Mouse (Mus musculus) ES-CJ7 (cell line): ENCODE data around the gene Adad1.

Experiments used
- DNase-seq: peaks from one replicate; pipeline ENCODE4 v3.0.0; 2011; ENCODE audit warnings: low read depth, low spot score

Adad1 gene

GRCm38 (mm10) chr3:37169283-37169682, 106.0 kb downstream of the Adad1 start:
- DNase-seq, result no peak
